Mouse (Mus musculus) hindbrain, embryonic 12.5 days (tissue): ENCODE measurements around the gene Gng3. TPM values are rescaled to one million over a fixed set of nuclear protein-coding genes. Genes with fewer than 3 reads are reported as not detected.

ENCODE experiments used
- ATAC-seq: fragments of 200-750 bp; cut with Nextera tagmentation; 2 replicates; pipeline ENCODE4 v1.8.0; 2017; ENCODE audit warnings: moderate TSS enrichment; ENCODE audit not compliant: low FRiP score
- H3K27ac ChIP-seq: fragments of 300-500 bp; sonication (generic); 2 replicates; pipeline ENCODE4 v1.5.1; 2016; ENCODE audit warnings: mild to moderate bottlenecking
- H3K27me3 ChIP-seq: fragments of 300-500 bp; sonication (generic); 2 replicates; pipeline ENCODE4 v1.6.1; 2016; ENCODE audit warnings: mild to moderate bottlenecking
- H3K36me3 ChIP-seq: fragments of 300-500 bp; sonication (generic); 2 replicates; pipeline ENCODE4 v1.6.1; 2016; ENCODE audit warnings: mild to moderate bottlenecking
- H3K4me1 ChIP-seq: fragments of 300-500 bp; sonication (generic); 2 replicates; pipeline ENCODE4 v1.6.1; 2016
- H3K4me2 ChIP-seq: fragments of 300-500 bp; sonication (generic); replicated peaks from 2 replicates; pipeline ENCODE4 v1.6.1; 2016; ENCODE audit warnings: mild to moderate bottlenecking
- H3K4me3 ChIP-seq: fragments of 300-500 bp; sonication (generic); 2 replicates; pipeline ENCODE4 v1.5.1; 2016; ENCODE audit warnings: mild to moderate bottlenecking
- H3K9ac ChIP-seq: fragments of 300-500 bp; sonication (generic); 2 replicates; pipeline ENCODE4 v1.6.1; 2016; ENCODE audit warnings: mild to moderate bottlenecking, moderate library complexity
- H3K9me3 ChIP-seq: fragments of 300-500 bp; sonication (generic); replicated peaks from 2 replicates; pipeline ENCODE4 v1.6.1; 2016; ENCODE audit warnings: mild to moderate bottlenecking
- WGBS: fragments of 180-500 bp; shearing (Covaris S2); methylation state at CpG from one replicate; pipeline ENCODE4 v1.1.7; 2016; 5-methylcytosine and 5-hydroxymethylcytosine counted together
- microRNA-seq: library from miRNA; unstranded; fragments of <30 nt; microRNA quantifications from one replicate; pipeline ENCODE4, GENCODE M21; 2017
- polyA plus RNA-seq: library from polyadenylated mRNA; unstranded; fragments of >200 nt; fragmentation: Nextera tagmentation; extraction: Ambion mirVana; gene quantifications from 2 replicates; pipeline ENCODE4 v1.2.1, GENCODE M21; 2016

The Gng3 gene
- polyA plus RNA-seq, 1 experiment from 2014 or later = 171 TPM

GRCm38 (mm10) chr19:8798264-8798946, 40.6 kb downstream of the Gng3 start, which contains the start of gene Polr2g:
Polr2g (minus strand) TSS chr19:8798577.
- 2% methylated on average over 25 of the region's 25 CpGs for WGBS
- Histone ChIP-seq H3K4me2 (peak within 1 kb of the TSS; percentile 94), H3K4me3 (peak within 1 kb of the TSS; percentile 80), H3K27ac (peak within 1 kb of the TSS; percentile 75), H3K27me3 (no peaks in the 10 kb centered on the region), H3K9me3 (no peaks in the 10 kb centered on the region), H3K9ac (peak within 1 kb of the TSS; percentile 87), H3K36me3 (peaks cover 23% of the 10 kb centered on the region), H3K4me1 (peaks cover 22% of the 10 kb centered on the region)
- peak; percentile 69 for ATAC-seq

- Histone ChIP-seq H3K9me3 (no peaks in the 10 kb centered on the region), H3K27ac (no peak overlapping the region)
Observed at GRCm38 (mm10) chr19:8790171-8790570, 48.8 kb downstream of the Gng3 start.

GRCm38 (mm10) chr19:8789171-8789570, 49.8 kb downstream of the Gng3 start:
- no peak for ATAC-seq
- no peaks in the 10 kb centered on the region for H3K9me3 ChIP-seq
- peak overlapping the region; percentile 24 for H3K27ac ChIP-seq
- H3K36me3 ChIP-seq = peaks cover 25% of the 10 kb centered on the region
- H3K9ac ChIP-seq = no peak overlapping the region
- no peak overlapping the region for H3K4me3 ChIP-seq
- no peak overlapping the region for H3K4me2 ChIP-seq
- WGBS = 62% methylated on average over 1 of the region's 1 CpGs
- no peaks in the 10 kb centered on the region for H3K27me3 ChIP-seq
- H3K4me1 ChIP-seq = peaks cover 15% of the 10 kb centered on the region

More at GRCm38 (mm10) chr19:8790171-8790570, 48.8 kb downstream of the Gng3 start:
- H3K9ac ChIP-seq = no peak overlapping the region
- H3K27me3 ChIP-seq = no peaks in the 10 kb centered on the region
- 87% methylated on average over 7 of the region's 7 CpGs for WGBS
- peaks cover 33% of the 10 kb centered on the region for H3K36me3 ChIP-seq
- no peak overlapping the region for H3K4me3 ChIP-seq
- no peak overlapping the region for H3K4me2 ChIP-seq
- H3K4me1 ChIP-seq = peaks cover 14% of the 10 kb centered on the region
- ATAC-seq = no peak

- peaks cover 15% of the 10 kb centered on the region for H3K4me1 ChIP-seq
- H3K36me3 ChIP-seq = peaks cover 23% of the 10 kb centered on the region
- no peak for ATAC-seq
- H3K27me3 ChIP-seq = no peaks in the 10 kb centered on the region
- WGBS = 23% methylated on average over 3 of the region's 3 CpGs
- 0 out of 2 replicates have a peak overlapping the region, but pooled peaks have one; percentile 19 for H3K9ac ChIP-seq
- H3K27ac ChIP-seq = peak overlapping the region; percentile 24
- no peak overlapping the region for H3K4me2 ChIP-seq
- no peaks in the 10 kb centered on the region for H3K9me3 ChIP-seq
- H3K4me3 ChIP-seq = no peak overlapping the region
Observed at GRCm38 (mm10) chr19:8788521-8788920, 50.5 kb downstream of the Gng3 start.

Small RNA genes lying within 50 kb of the gene (microRNA-seq; reads per million reads assigned to microRNA genes)
- gene Mir5136 = not detected

Other genes starting within 250 kb of the Gng3 start
- 0.89 and 0.93 TPM in 2 replicates for gene Slc22a8, start 247.9 kb downstream of the Gng3 start, polyA plus RNA-seq
- 3.3 and 3.7 TPM in 2 replicates for gene Slc22a6, start 221.2 kb downstream of the Gng3 start, polyA plus RNA-seq
- gene Chrm1, start 175.4 kb downstream of the Gng3 start, polyA plus RNA-seq = 0.61 and 0.94 TPM in 2 replicates
- gene Slc3a2, start 115.8 kb downstream of the Gng3 start, polyA plus RNA-seq = 126 and 127 TPM in 2 replicates
- 72.6 and 73.3 TPM in 2 replicates for gene Wdr74, start 103.4 kb downstream of the Gng3 start, polyA plus RNA-seq
- gene 1700092M07Rik, start 98.5 kb downstream of the Gng3 start, polyA plus RNA-seq = 2.4 and 4.5 TPM in 2 replicates
- gene Stx5a, start 97.8 kb downstream of the Gng3 start, polyA plus RNA-seq = 128 and 132 TPM in 2 replicates
- 190 and 196 TPM in 2 replicates for gene Nxf1, start 82.1 kb downstream of the Gng3 start, polyA plus RNA-seq
- 189 and 213 TPM in 2 replicates for gene Tmem223, start 68.2 kb downstream of the Gng3 start, polyA plus RNA-seq
- 36.9 and 39.7 TPM in 2 replicates for gene Tmem179b, start 64.7 kb downstream of the Gng3 start, polyA plus RNA-seq
- 31.8 and 32.4 TPM in 2 replicates for gene Taf6l, start 52.8 kb downstream of the Gng3 start, polyA plus RNA-seq
- gene Polr2g, start 40.6 kb downstream of the Gng3 start, polyA plus RNA-seq = 146 and 149 TPM in 2 replicates
- gene Zbtb3, start 36.6 kb downstream of the Gng3 start, polyA plus RNA-seq = 6.5 and 7.4 TPM in 2 replicates
- 55.6 and 61.4 TPM in 2 replicates for gene Ttc9c, start 19.9 kb downstream of the Gng3 start, polyA plus RNA-seq
- 6.2 and 6.8 TPM in 2 replicates for gene Hnrnpul2, start 19.2 kb downstream of the Gng3 start, polyA plus RNA-seq
- not detected in 2 replicates for gene AC129217.1, start 9.4 kb downstream of the Gng3 start, polyA plus RNA-seq
- 65.8 and 66.1 TPM in 2 replicates for gene Bscl2, start 1.7 kb downstream of the Gng3 start, polyA plus RNA-seq
- 0.49 and 0.82 TPM in 2 replicates for gene Lrrn4cl, start 11.6 kb upstream of the Gng3 start, polyA plus RNA-seq
- 166 and 175 TPM in 2 replicates for gene Ubxn1, start 32.3 kb upstream of the Gng3 start, polyA plus RNA-seq
- 62.1 and 64.7 TPM in 2 replicates for gene Uqcc3, start 41.7 kb upstream of the Gng3 start, polyA plus RNA-seq
- 69.0 and 69.5 TPM in 2 replicates for gene Lbhd1, start 44.5 kb upstream of the Gng3 start, polyA plus RNA-seq
- gene Gm49403, start 44.7 kb upstream of the Gng3 start, polyA plus RNA-seq = not detected in 2 replicates
- gene 1810009A15Rik, start 49.7 kb upstream of the Gng3 start, polyA plus RNA-seq = 74.3 and 87.4 TPM in 2 replicates
- gene Gm49416, start 49.7 kb upstream of the Gng3 start, polyA plus RNA-seq = not detected in 2 replicates
- 43.4 and 45.2 TPM in 2 replicates for gene Ints5, start 53.8 kb upstream of the Gng3 start, polyA plus RNA-seq
- 114 and 118 TPM in 2 replicates for gene Ganab, start 58.9 kb upstream of the Gng3 start, polyA plus RNA-seq
- gene B3gat3, start 81.2 kb upstream of the Gng3 start, polyA plus RNA-seq = 79.6 and 82.8 TPM in 2 replicates
- 1.8 and 3.2 TPM in 2 replicates for gene Rom1, start 90.2 kb upstream of the Gng3 start, polyA plus RNA-seq
- 17.0 and 17.1 TPM in 2 replicates for gene Eml3, start 90.4 kb upstream of the Gng3 start, polyA plus RNA-seq
- gene Mta2, start 102.7 kb upstream of the Gng3 start, polyA plus RNA-seq = 174 and 185 TPM in 2 replicates
- gene Tut1, start 114.7 kb upstream of the Gng3 start, polyA plus RNA-seq = 32.3 and 35.7 TPM in 2 replicates
- 352 and 372 TPM in 2 replicates for gene Eef1g, start 127.8 kb upstream of the Gng3 start, polyA plus RNA-seq
- gene Ahnak, start 150.1 kb upstream of the Gng3 start, polyA plus RNA-seq = 12.7 and 15.4 TPM in 2 replicates
- gene Scgb1a1, start 248.8 kb upstream of the Gng3 start, polyA plus RNA-seq = not detected in 2 replicates